Mouse (Mus musculus) midbrain, postnatal 0 days (tissue): ENCODE results near the gene Pomgnt1. TPM values are rescaled to one million over a fixed set of nuclear protein-coding genes. Genes with fewer than 3 reads are reported as not detected.
A peak's percentile ranks its signal among the peaks of the same experiment; 100 is the strongest.

ENCODE experiments used
- ATAC-seq: fragments of 200-750 bp; cut with Nextera tagmentation; 2 replicates; pipeline ENCODE4 v1.8.0; 2017; ENCODE audit warnings: moderate number of reproducible peaks, mild to moderate bottlenecking, moderate TSS enrichment, moderate library complexity; ENCODE audit not compliant: low FRiP score
- DNase-seq: peaks from one replicate; pipeline ENCODE4 v3.0.0-alpha.2; 2015; ENCODE audit warnings: low spot score
- H3K27ac ChIP-seq: fragments of 300-500 bp; sonication (generic); 2 replicates; pipeline ENCODE4 v1.5.1; 2014; ENCODE audit warnings: low read depth, mild to moderate bottlenecking, low read length, mixed read lengths
- H3K27me3 ChIP-seq: fragments of 300-500 bp; sonication (generic); 2 replicates; pipeline ENCODE4 v1.6.1; 2014; ENCODE audit warnings: low read length, control low read depth, mixed read lengths; ENCODE audit not compliant: insufficient read depth
- H3K36me3 ChIP-seq: fragments of 300-500 bp; sonication (generic); 2 replicates; pipeline ENCODE4 v1.6.1; 2014; ENCODE audit warnings: low read length, control low read depth, mixed read lengths; ENCODE audit not compliant: insufficient read depth
- H3K4me1 ChIP-seq: fragments of 300-500 bp; sonication (generic); 2 replicates; pipeline ENCODE4 v1.6.1; 2014; ENCODE audit warnings: mild to moderate bottlenecking, control low read depth, antibody characterized with exemption, low read length, mixed read lengths; ENCODE audit not compliant: insufficient read depth
- H3K4me2 ChIP-seq: fragments of 300-500 bp; sonication (generic); 2 replicates; pipeline ENCODE4 v1.6.1; 2014; ENCODE audit warnings: low read depth, mild to moderate bottlenecking, low read length, mixed read lengths; ENCODE audit not compliant: poor library complexity, severe bottlenecking
- H3K4me3 ChIP-seq: fragments of 300-500 bp; sonication (generic); 2 replicates; pipeline ENCODE4 v1.5.1; 2014; ENCODE audit warnings: low read depth, mild to moderate bottlenecking, low read length, moderate library complexity
- H3K9ac ChIP-seq: fragments of 300-500 bp; sonication (generic); replicated peaks from 2 replicates; pipeline ENCODE4 v1.6.1; 2014; ENCODE audit warnings: mild to moderate bottlenecking, low read length, moderate library complexity, mixed read lengths; ENCODE audit not compliant: poor library complexity, severe bottlenecking
- H3K9me3 ChIP-seq: fragments of 300-500 bp; sonication (generic); 2 replicates; pipeline ENCODE4 v1.6.1; 2016; ENCODE audit warnings: low read length, control low read depth
- CTCF ChIP-seq: IDR thresholded peaks from 2 replicates; pipeline ENCODE4 v1.5.1; 2016; ENCODE audit warnings: antibody characterized with exemption, mild to moderate bottlenecking
- WGBS: fragments of 180-500 bp; shearing (Covaris S2); extraction: QIAGEN DNeasy Blood & Tissue Kit; methylation state at CpG from one replicate; pipeline ENCODE4 v1.1.7; 2014; 5-methylcytosine and 5-hydroxymethylcytosine counted together
- polyA plus RNA-seq: library from polyadenylated mRNA; unstranded; fragments of >200 nt; fragmentation: Nextera tagmentation; extraction: Ambion mirVana; gene quantifications from 2 replicates; pipeline ENCODE4 v1.2.1, GENCODE M21; 2015
- total RNA-seq: library from RNA; depleted of rRNA; stranded (reverse); fragments of >200 nt; gene quantifications from 2 replicates; pipeline ENCODE4 v1.2.3, GENCODE M21; 2014; rRNA removed

Gene Pomgnt1
- total RNA-seq: 78.5 and 80.9 TPM in 2 replicates
- 58.1 and 61.9 TPM in 2 replicates for polyA plus RNA-seq

DNA sequence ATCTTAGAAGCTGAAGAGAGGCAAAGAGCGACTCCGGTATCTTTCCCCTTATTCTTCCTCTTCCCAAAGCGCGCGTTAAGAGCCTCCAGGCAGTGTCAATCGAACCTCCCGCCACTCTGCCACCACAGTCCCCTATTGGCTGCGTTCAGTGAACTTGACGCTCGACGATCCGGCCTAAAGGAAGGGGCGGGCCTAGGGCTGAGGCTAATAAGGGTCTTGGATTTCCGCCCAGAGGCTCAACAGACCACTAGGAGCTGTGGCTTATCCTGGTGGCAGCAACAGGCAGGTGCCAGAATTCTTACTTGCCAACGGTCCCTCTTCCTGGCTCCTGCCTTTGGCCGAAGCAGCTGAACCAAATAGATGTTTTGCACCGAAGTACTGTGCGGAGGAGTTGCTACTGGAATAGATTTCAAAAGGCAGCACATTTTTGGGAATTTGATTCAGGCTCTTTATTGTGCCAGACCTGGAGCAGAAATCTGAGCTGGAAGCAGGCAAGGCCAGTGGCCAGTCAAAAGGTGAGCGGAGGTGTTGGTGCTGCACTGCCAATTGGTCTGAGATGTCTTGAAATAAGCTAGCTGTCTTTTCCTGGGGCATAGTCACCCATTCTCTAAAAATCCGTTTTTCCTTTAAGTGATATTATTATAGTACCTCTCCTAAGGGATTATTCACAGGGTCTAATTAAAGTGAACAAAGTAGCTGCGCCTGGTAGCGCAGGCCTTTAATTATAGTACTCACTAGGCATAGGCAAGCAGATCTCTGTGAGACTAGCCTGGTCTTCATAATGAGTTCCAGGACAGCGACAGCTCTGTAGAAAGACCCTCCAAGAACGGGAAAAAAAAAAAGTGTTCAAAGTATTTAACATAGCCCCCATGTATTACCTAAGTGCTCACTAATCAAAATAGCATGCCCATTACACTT is at the start of gene Pomgnt1, which contains the start of gene Rad54l:
Gene Pomgnt1, plus strand, starts transcription at position 239 of the 918 bp plus-strand sequence.
Gene Rad54l, minus strand, starts transcription at position 89 of the 918 bp plus-strand sequence.
- Histone ChIP-seq H3K4me3 (peak within 1 kb of the TSS; percentile 53), H3K27ac (peak within 1 kb of the TSS; percentile 51; the same call in 1 of the 2 replicates), H3K4me1 (0 out of 2 replicates have a peak, but pooled peaks cover 4% of the 10 kb centered on the region), H3K36me3 (no peaks in the 10 kb centered on the region), H3K9ac (peak within 1 kb of the TSS; percentile 54), H3K27me3 (no peaks in the 10 kb centered on the region), H3K9me3 (no peaks in the 10 kb centered on the region), H3K4me2 (peak within 1 kb of the TSS; percentile 63)
- 5% methylated on average over 24 of the region's 24 CpGs for WGBS
- ATAC-seq: peak; percentile 96
- peak; percentile 99 for DNase-seq
- peak; percentile 66 for TF ChIP-seq CTCF

- Histone ChIP-seq H3K4me1 (peaks cover 22% of the 10 kb centered on the region), H3K9me3 (no peaks in the 10 kb centered on the region), H3K27me3 (no peaks in the 10 kb centered on the region), H3K27ac (no peak overlapping the region), H3K36me3 (peaks cover 5% of the 10 kb centered on the region; the same call in 1 of the 2 replicates), H3K9ac (peak overlapping the region; percentile 97), H3K4me3 (peak overlapping the region; percentile 99), H3K4me2 (peak overlapping the region; percentile 62)
- WGBS: 2% methylated on average over 8 of the region's 8 CpGs
- DNase-seq (peak; percentile 44), ATAC-seq (no peak)
- TF ChIP-seq CTCF: peak; percentile 65
Observed at GRCm38 (mm10) chr4:116074145-116074675, 49.4 kb upstream of the Pomgnt1 start.

- Histone ChIP-seq H3K4me3 (peak within 1 kb of the TSS; percentile 99), H3K27ac (peak within 1 kb of the TSS; percentile 91), H3K9ac (peak within 1 kb of the TSS; percentile 97), H3K27me3 (no peaks in the 10 kb centered on the region), H3K4me2 (peak within 1 kb of the TSS; percentile 94), H3K4me1 (peaks cover 22% of the 10 kb centered on the region), H3K9me3 (no peaks in the 10 kb centered on the region), H3K36me3 (no peaks in the 10 kb centered on the region; the same call in 1 of the 2 replicates)
- WGBS: under 1% methylated on average over 55 of the region's 55 CpGs
- peak; percentile 36 for TF ChIP-seq CTCF
- DNase-seq (peak; percentile 97), ATAC-seq (peak; percentile 94)
Observed at GRCm38 (mm10) chr4:116074861-116075620, 48.6 kb upstream of the Pomgnt1 start, which contains the start of the genes Uqcrh and Lrrc41. Uqcrh (minus strand) TSS chr4:116075071. Lrrc41 (plus strand) TSS chr4:116075269.

DNA sequence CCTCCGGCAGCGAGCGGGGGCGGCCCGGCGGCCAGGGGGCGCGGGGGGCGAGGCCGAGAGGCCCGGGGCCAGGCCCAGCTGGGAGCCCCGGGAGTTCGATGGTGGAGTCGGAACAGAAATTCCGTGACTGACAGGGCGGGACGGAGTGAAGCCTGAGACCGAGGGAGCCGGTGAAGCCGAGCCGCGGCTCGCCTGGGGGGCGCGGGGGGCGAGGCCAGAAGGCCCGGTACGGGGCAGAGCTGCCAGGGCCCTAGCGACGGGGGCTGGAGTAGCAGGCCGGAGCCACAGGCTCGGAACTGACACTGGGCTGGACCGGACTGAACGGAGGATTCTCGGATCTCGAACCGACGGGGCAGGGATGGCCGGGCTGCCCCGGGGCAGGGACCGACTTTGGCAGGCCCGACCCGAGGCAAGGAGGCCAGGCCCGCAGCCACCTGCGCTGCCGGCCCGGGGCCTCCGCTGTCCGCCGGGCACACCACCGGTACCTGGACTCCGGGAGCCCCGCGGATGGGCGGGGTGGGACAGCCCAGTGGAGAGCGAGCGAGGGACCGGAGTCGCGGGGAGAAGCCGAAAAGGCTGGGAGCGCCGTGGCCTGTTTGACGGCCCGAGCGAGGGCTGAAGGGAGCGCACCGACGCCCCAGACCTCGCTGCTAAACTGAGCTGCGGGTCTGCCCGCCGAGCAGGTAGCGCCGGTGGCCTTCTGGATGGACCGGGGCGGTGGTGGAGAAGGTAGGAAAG is 47.8 kb upstream of the Pomgnt1 start:
- DNase-seq: peak; percentile 71
- 0 out of 2 replicates have a peak, but pooled peaks have one; percentile 31 for TF ChIP-seq CTCF
- peak overlapping the region; percentile 91 for H3K27ac ChIP-seq
- peak overlapping the region; percentile 94 for H3K4me2 ChIP-seq
- H3K36me3 ChIP-seq: peaks cover 4% of the 10 kb centered on the region
- H3K9ac ChIP-seq: peak overlapping the region; percentile 97
- peaks cover 22% of the 10 kb centered on the region for H3K4me1 ChIP-seq
- WGBS: 1% methylated on average over 64 of the region's 77 CpGs
- ATAC-seq: peak; percentile 74
- H3K9me3 ChIP-seq: no peaks in the 10 kb centered on the region
- peak overlapping the region; percentile 99 for H3K4me3 ChIP-seq
- no peaks in the 10 kb centered on the region for H3K27me3 ChIP-seq
